Mouse (Mus musculus): ENCODE data around the gene 4930438A08Rik.

- no peak for TF ChIP-seq CTCF (IDR thresholded peaks at IDR 0.05; ENCODE audit: low read depth, low read length)
- TF ChIP-seq POLR2AphosphoS5 (IDR thresholded peaks at IDR 0.05; ENCODE audit: insufficient replicate concordance, low read depth, low read length) = no peak
Measured at GRCm38 (mm10) chr11:58250550-58250949, 24.0 kb upstream of the 4930438A08Rik start.
